Mouse (Mus musculus): ENCODE measurements around the gene Mfsd2a. TPM values are rescaled to one million over a fixed set of nuclear protein-coding genes. Genes with fewer than 3 reads are reported as not detected.

Mfsd2a gene
- polyA plus RNA-seq, 1 experiment from 2014 or later = 25.2 TPM

DNA sequence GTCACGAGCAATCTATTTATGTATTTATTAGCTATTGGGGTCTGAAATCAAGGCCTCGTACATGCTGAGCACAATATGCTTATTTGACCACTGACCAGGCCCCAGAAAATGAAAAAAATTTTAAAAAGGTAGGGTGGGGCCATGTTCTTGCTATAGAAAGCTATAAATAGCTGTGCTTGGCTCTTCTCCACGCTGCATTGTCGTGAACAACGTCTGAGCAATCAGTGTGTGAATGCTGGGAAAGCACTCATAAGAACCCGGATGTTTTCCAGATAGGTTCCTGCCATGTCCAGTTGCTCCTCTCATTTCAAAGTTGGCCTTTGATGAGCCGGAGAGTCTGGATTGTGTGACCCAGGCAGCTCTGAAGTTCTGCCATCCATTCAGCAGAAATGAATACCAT is 46.8 kb downstream of the Mfsd2a start:
- H3K27ac ChIP-seq (ENCODE audit: low read depth, low read length) = no peak overlapping the region
- H3K27me3 ChIP-seq (ENCODE audit: control insufficient read depth, insufficient read depth, low read length) = no peaks in the 10 kb centered on the region; the same call in 1 of the 2 replicates
- H3K4me2 ChIP-seq (replicated peaks; ENCODE audit: low read depth, low read length) = no peak overlapping the region
- H3K4me3 ChIP-seq (ENCODE audit: low read depth, low read length) = no peak overlapping the region
- ATAC-seq (ENCODE audit: low FRiP score) = no peak
- H3K4me1 ChIP-seq (replicated peaks; ENCODE audit: control insufficient read depth, insufficient read depth, low read length) = no peaks in the 10 kb centered on the region
- WGBS = 86% methylated on average over 7 of the region's 7 CpGs
- no peaks in the 10 kb centered on the region for H3K36me3 ChIP-seq (ENCODE audit: control insufficient read depth, insufficient read depth, low read length)
- no peak overlapping the region for H3K9ac ChIP-seq (ENCODE audit: low read depth, low read length)
- no peaks in the 10 kb centered on the region for H3K9me3 ChIP-seq (ENCODE audit: control insufficient read depth, low read length)
- DNase-seq (ENCODE audit: low spot score) = no peak

DNA sequence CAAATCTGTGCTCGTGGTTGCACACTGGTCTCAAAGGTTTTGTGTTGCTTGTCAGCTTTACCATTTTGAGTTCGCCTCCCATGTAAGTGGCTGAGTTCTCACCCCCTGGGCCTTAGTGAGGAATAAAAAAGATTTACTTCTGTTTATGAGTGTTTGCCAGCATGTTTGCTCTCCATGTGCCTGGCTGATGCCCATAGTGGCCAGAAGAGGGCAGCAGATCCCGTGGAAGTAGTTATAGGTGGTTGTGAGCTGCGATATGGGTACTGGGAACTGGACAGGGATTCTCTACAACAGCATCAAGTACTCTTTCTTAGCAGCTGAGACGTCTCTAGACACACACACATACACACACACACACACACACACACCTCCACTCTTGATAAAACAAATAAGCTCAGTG is 48.4 kb downstream of the Mfsd2a start:
- ATAC-seq (ENCODE audit: low FRiP score) (no peak), DNase-seq (ENCODE audit: low spot score) (no peak)
- Histone ChIP-seq H3K27me3 (ENCODE audit: control insufficient read depth, insufficient read depth, low read length) (no peaks in the 10 kb centered on the region; the same call in 1 of the 2 replicates), H3K4me3 (ENCODE audit: low read depth, low read length) (no peak overlapping the region), H3K9me3 (ENCODE audit: control insufficient read depth, low read length) (no peaks in the 10 kb centered on the region), H3K4me1 (replicated peaks; ENCODE audit: control insufficient read depth, insufficient read depth, low read length) (no peaks in the 10 kb centered on the region), H3K4me2 (replicated peaks; ENCODE audit: low read depth, low read length) (no peak overlapping the region), H3K27ac (ENCODE audit: low read depth, low read length) (no peak overlapping the region), H3K36me3 (ENCODE audit: control insufficient read depth, insufficient read depth, low read length) (no peaks in the 10 kb centered on the region), H3K9ac (ENCODE audit: low read depth, low read length) (no peak overlapping the region)
- 76% methylated on average over 5 of the region's 5 CpGs for WGBS

DNA sequence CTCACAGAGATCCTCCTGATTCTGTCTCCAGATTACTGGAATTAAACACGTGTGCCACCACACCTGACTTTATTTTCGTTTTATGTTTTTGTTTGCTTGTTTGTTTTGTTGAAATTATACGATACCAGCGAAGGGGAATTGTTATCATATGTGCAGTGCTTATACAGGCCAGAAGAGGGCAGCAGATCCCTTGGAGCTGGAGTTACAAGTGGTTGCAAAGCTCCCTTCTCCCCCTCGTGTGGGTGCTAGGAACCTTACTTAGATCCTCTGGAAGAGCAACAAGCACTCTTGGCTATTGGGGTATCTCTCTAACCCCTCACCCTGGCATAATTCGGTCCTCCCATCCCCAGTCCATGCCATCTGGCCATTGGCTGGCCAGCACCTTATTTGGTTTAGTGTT is 50.4 kb downstream of the Mfsd2a start:
- H3K9me3 ChIP-seq (ENCODE audit: control insufficient read depth, low read length) = no peaks in the 10 kb centered on the region
- no peak overlapping the region for H3K4me3 ChIP-seq (ENCODE audit: low read depth, low read length)
- 54% methylated on average over 6 of the region's 6 CpGs for WGBS
- no peak overlapping the region for H3K9ac ChIP-seq (ENCODE audit: low read depth, low read length)
- no peak overlapping the region for H3K4me2 ChIP-seq (replicated peaks; ENCODE audit: low read depth, low read length)
- DNase-seq (ENCODE audit: low spot score) = peak; percentile 33
- no peaks in the 10 kb centered on the region for H3K36me3 ChIP-seq (ENCODE audit: control insufficient read depth, insufficient read depth, low read length)
- H3K4me1 ChIP-seq (replicated peaks; ENCODE audit: control insufficient read depth, insufficient read depth, low read length) = no peaks in the 10 kb centered on the region
- no peak overlapping the region for H3K27ac ChIP-seq (ENCODE audit: low read depth, low read length)
- H3K27me3 ChIP-seq (ENCODE audit: control insufficient read depth, insufficient read depth, low read length) = no peaks in the 10 kb centered on the region; the same call in 1 of the 2 replicates
- no peak for ATAC-seq (ENCODE audit: low FRiP score)

GRCm38 (mm10) chr4:122909572-122910189 is 51.3 kb downstream of the Mfsd2a start:
- no peak overlapping the region for H3K4me2 ChIP-seq (replicated peaks; ENCODE audit: low read depth, low read length)
- ATAC-seq (ENCODE audit: low FRiP score) = peak; percentile 88

GRCm38 (mm10) chr4:122905359-122905758 is 55.6 kb downstream of the Mfsd2a start:
- WGBS = 92% methylated on average over 10 of the region's 10 CpGs
- Histone ChIP-seq H3K27me3 (ENCODE audit: control insufficient read depth, insufficient read depth, low read length) (no peaks in the 10 kb centered on the region), H3K9me3 (ENCODE audit: control insufficient read depth, low read length) (no peaks in the 10 kb centered on the region), H3K4me3 (ENCODE audit: low read depth, low read length) (no peak overlapping the region), H3K4me1 (replicated peaks; ENCODE audit: control insufficient read depth, insufficient read depth, low read length) (no peaks in the 10 kb centered on the region), H3K27ac (ENCODE audit: low read depth, low read length) (no peak overlapping the region), H3K9ac (ENCODE audit: low read depth, low read length) (no peak overlapping the region), H3K4me2 (replicated peaks; ENCODE audit: low read depth, low read length) (no peak overlapping the region), H3K36me3 (ENCODE audit: control insufficient read depth, insufficient read depth, low read length) (no peaks in the 10 kb centered on the region)
- no peak for ATAC-seq (ENCODE audit: low FRiP score)
- no peak for DNase-seq (ENCODE audit: low spot score)

More at GRCm38 (mm10) chr4:122909572-122910189, 51.3 kb downstream of the Mfsd2a start:
- Histone ChIP-seq H3K27ac (ENCODE audit: low read depth, low read length) (no peak overlapping the region), H3K36me3 (ENCODE audit: control insufficient read depth, insufficient read depth, low read length) (no peaks in the 10 kb centered on the region), H3K4me1 (replicated peaks; ENCODE audit: control insufficient read depth, insufficient read depth, low read length) (no peaks in the 10 kb centered on the region), H3K27me3 (ENCODE audit: control insufficient read depth, insufficient read depth, low read length) (no peaks in the 10 kb centered on the region), H3K4me3 (ENCODE audit: low read depth, low read length) (no peak overlapping the region), H3K9me3 (ENCODE audit: control insufficient read depth, low read length) (no peaks in the 10 kb centered on the region), H3K9ac (ENCODE audit: low read depth, low read length) (no peak overlapping the region)
- DNase-seq (ENCODE audit: low spot score) = peak; percentile 56
- WGBS = 28% methylated on average over 12 of the region's 12 CpGs

GRCm38 (mm10) chr4:122903709-122904108 is 57.3 kb downstream of the Mfsd2a start:
- no peaks in the 10 kb centered on the region for H3K36me3 ChIP-seq (ENCODE audit: control insufficient read depth, insufficient read depth, low read length)
- H3K27me3 ChIP-seq (ENCODE audit: control insufficient read depth, insufficient read depth, low read length) = no peaks in the 10 kb centered on the region
- H3K9me3 ChIP-seq (ENCODE audit: control insufficient read depth, low read length) = no peaks in the 10 kb centered on the region
- H3K4me1 ChIP-seq (replicated peaks; ENCODE audit: control insufficient read depth, insufficient read depth, low read length) = no peaks in the 10 kb centered on the region
- H3K27ac ChIP-seq (ENCODE audit: low read depth, low read length) = no peak overlapping the region
- no peak overlapping the region for H3K4me2 ChIP-seq (replicated peaks; ENCODE audit: low read depth, low read length)
- WGBS = 90% methylated on average over 3 of the region's 3 CpGs
- DNase-seq (ENCODE audit: low spot score) (no peak), ATAC-seq (ENCODE audit: low FRiP score) (no peak)
- no peak overlapping the region for H3K9ac ChIP-seq (ENCODE audit: low read depth, low read length)
- no peak overlapping the region for H3K4me3 ChIP-seq (ENCODE audit: low read depth, low read length)

DNA sequence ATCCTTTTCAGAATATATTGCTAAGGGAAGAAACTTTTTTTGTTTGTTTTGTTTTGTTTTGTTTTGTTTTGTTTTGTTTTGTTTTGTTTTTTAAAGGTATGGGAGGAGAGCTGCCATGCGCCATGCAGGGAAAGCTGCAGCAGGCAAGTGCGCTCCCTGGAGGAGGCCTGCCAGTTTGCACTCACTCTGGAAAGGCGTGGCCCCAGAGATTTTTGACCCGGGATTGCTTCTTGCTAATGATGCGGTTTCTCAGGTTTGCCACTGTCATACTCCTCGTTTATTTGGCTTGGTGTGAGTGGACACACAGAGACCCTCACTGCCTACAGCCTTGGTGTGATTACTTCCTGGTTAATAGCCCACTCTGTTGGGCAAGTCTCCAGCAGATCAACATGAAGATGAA is 58.8 kb downstream of the Mfsd2a start:
- DNase-seq (ENCODE audit: low spot score) (no peak), ATAC-seq (ENCODE audit: low FRiP score) (no peak)
- Histone ChIP-seq H3K4me3 (ENCODE audit: low read depth, low read length) (no peak overlapping the region), H3K4me1 (replicated peaks; ENCODE audit: control insufficient read depth, insufficient read depth, low read length) (no peaks in the 10 kb centered on the region), H3K9ac (ENCODE audit: low read depth, low read length) (no peak overlapping the region), H3K27ac (ENCODE audit: low read depth, low read length) (no peak overlapping the region), H3K4me2 (replicated peaks; ENCODE audit: low read depth, low read length) (no peak overlapping the region), H3K36me3 (ENCODE audit: control insufficient read depth, insufficient read depth, low read length) (no peaks in the 10 kb centered on the region), H3K27me3 (ENCODE audit: control insufficient read depth, insufficient read depth, low read length) (no peaks in the 10 kb centered on the region), H3K9me3 (ENCODE audit: control insufficient read depth, low read length) (no peaks in the 10 kb centered on the region)
- 33% methylated on average over 6 of the region's 6 CpGs for WGBS

GRCm38 (mm10) chr4:122898313-122898712 is 62.7 kb downstream of the Mfsd2a start:
- no peak; the same call in 1 of the 2 replicates for ATAC-seq (ENCODE audit: low FRiP score)
- DNase-seq (ENCODE audit: low spot score) = peak; percentile 79
- Histone ChIP-seq H3K36me3 (ENCODE audit: control insufficient read depth, insufficient read depth, low read length) (no peaks in the 10 kb centered on the region), H3K4me1 (replicated peaks; ENCODE audit: control insufficient read depth, insufficient read depth, low read length) (no peaks in the 10 kb centered on the region), H3K9ac (ENCODE audit: low read depth, low read length) (no peak overlapping the region), H3K4me3 (ENCODE audit: low read depth, low read length) (no peak overlapping the region), H3K4me2 (replicated peaks; ENCODE audit: low read depth, low read length) (no peak overlapping the region), H3K27me3 (ENCODE audit: control insufficient read depth, insufficient read depth, low read length) (no peaks in the 10 kb centered on the region), H3K27ac (ENCODE audit: low read depth, low read length) (no peak overlapping the region), H3K9me3 (ENCODE audit: control insufficient read depth, low read length) (no peaks in the 10 kb centered on the region)
- 12% methylated on average over 5 of the region's 5 CpGs for WGBS

- 88% methylated on average over 4 of the region's 4 CpGs for WGBS
- H3K27me3 ChIP-seq (ENCODE audit: control insufficient read depth, insufficient read depth, low read length) = no peaks in the 10 kb centered on the region
- no peak overlapping the region for H3K4me3 ChIP-seq (ENCODE audit: low read depth, low read length)
- no peak for DNase-seq (ENCODE audit: low spot score)
- no peak overlapping the region for H3K27ac ChIP-seq (ENCODE audit: low read depth, low read length)
- H3K9ac ChIP-seq (ENCODE audit: low read depth, low read length) = no peak overlapping the region
- H3K4me1 ChIP-seq (replicated peaks; ENCODE audit: control insufficient read depth, insufficient read depth, low read length) = no peaks in the 10 kb centered on the region
- no peak for ATAC-seq (ENCODE audit: low FRiP score)
- H3K9me3 ChIP-seq (ENCODE audit: control insufficient read depth, low read length) = no peaks in the 10 kb centered on the region
- no peak overlapping the region for H3K4me2 ChIP-seq (replicated peaks; ENCODE audit: low read depth, low read length)
- H3K36me3 ChIP-seq (ENCODE audit: control insufficient read depth, insufficient read depth, low read length) = no peaks in the 10 kb centered on the region
Measured at GRCm38 (mm10) chr4:122897750-122898149, 63.2 kb downstream of the Mfsd2a start.
